Mouse (Mus musculus): Measurements from ENCODE around the gene Sel1l2.

Gene Sel1l2

DNA sequence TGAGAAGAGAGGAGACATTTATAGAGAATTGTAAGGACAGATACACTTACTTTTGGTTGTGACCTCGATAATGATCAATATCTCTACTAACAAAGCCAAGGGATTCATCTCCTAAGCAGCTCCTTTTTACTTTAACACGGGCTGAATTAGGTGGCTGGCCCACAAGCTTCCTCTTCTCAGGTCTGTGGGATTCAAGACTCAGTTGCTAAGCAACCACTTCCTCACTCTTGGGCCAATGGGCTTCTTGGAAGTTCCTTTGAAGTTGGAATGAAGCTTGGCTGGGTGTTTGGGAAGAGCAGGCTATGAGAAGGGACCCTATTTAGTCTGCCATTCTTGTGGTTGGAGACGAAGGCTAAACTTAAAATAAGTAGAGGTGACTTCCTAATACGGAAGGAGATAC is at the start of gene Sel1l2:
Sel1l2 (minus strand) TSS at position 182 of the 400 bp plus-strand sequence.
- no peak for DNase-seq (ENCODE audit: low spot score)

DNA sequence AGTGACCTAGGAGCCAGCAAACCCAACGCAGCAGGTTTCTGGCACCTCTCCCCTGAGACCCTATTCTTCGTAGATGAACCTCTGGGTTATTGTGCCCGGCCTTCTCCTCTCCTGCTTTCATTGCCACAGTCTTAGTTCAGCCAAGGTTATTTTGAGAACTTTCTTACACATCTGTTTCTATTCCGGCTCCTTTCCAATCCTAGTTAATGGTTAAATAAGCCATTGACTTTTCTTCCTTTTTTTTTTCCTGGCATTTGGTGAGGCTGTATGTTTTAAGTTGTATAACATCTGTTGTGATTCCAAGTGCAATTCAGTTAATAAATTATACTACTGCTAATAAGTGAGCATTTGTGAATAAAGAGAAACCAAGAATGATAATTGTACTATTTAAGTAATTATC is 49.6 kb upstream of the Sel1l2 start:
- DNase-seq (ENCODE audit: low spot score): no peak

DNA sequence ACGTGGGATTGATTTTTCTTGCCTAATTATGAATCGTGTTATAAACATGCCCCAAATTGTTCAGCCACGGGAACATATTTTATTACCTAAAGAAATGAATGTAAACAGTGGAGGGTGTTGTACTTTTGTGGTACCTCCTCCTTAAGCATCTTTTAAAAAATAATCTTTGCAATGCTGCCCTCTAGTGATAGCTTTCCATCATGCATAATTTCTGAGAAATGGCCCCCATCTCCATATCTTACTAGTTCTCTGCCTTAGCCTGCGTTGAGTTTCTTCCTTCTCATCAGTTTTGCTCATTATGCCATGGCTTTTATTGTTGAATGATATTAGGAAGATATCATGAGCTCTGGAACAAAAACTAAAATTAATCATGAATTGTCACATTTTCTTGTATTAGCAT is 37.8 kb upstream of the Sel1l2 start:
- no peak for DNase-seq (ENCODE audit: low spot score)

DNA sequence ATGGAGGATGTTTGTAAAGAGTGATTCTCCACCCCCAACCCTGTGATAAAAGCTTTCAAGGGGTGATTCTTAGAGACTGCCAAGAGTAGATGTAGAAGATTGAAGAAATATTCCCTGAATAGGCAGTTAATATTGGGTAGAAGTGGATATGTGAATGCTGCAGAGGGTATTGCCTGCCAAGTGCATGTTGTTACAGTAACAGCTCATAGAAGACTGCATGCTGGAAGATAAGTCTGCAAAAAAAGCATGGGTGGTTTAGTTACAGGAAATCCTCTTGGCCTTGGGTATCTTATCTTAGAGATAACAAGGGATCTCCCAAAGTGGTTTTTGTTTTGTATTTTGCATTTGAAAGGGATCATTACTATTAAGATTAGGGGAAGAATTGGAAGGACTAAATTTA is 36.3 kb upstream of the Sel1l2 start:
- no peak for DNase-seq (ENCODE audit: low spot score)

DNA sequence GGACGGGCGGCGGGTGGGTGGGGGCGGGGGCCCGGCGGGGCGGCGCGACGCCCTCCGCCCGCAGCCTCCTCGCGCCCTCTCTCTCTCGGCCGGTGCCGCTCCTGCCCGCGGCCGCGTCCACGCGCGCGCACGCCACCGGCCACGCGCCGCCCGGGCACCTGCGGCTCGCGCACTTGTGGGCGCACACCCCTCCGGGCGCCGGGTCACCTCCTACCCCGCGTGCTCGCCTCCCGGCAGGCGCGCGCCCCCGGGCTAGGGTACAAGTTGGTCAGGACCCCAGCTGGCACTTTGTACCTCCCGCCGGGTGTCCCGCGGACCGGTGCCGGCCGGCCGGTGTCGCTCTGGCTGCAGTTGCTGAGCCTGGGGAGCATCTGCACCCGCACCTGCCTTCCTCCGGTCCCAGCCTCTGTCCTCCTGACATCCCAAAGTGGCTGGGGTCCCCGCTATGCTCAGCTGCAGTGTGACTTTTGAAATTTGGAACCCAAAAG is 6.3 kb upstream of the Sel1l2 start:
- no peak for DNase-seq (ENCODE audit: low spot score)

DNA sequence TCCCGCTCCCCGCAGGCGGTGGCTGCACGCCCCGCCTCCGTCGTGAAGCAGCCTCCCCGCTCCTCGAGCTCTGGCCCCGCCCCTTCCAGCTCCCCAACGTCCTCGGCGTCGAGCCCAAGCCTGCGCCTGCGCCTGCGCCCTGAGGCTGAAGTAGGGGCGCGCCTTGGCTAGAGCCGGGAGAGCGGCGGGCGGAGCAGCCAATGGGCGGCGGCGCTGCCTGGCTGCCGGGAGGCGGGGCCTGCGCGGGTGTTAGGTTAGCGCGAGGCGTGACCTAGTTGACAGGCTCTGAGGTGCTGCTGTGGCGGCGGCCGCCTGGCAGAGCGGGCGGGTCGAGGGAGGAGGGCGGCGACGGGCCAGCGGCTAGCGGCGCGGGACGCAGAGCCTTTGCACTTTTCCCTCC is 5.7 kb upstream of the Sel1l2 start, which contains the start of gene Macrod2:
Macrod2 (plus strand) TSS at position 131 of the 400 bp plus-strand sequence.
- peak; percentile 97 for DNase-seq (ENCODE audit: low spot score)

DNA sequence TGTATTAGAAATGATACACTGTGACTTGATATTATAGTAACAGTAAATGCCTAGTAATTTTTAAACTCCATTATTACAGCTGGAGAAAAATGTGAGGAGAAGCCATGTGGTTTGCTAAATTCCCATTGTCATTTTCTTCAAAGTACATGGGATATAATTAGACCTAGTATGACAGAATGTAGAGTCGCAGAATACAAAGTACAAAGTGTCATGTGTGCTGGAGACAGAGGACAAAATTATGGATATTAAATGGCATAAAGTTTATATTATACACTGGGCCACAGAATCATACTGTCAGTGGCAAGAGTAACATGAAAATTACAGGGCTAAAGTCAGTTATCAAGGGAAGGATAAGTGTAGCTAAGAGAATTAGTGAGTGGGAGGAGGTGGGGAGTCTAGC is 24.7 kb downstream of the Sel1l2 start:
- no peak for DNase-seq (ENCODE audit: low spot score)

DNA sequence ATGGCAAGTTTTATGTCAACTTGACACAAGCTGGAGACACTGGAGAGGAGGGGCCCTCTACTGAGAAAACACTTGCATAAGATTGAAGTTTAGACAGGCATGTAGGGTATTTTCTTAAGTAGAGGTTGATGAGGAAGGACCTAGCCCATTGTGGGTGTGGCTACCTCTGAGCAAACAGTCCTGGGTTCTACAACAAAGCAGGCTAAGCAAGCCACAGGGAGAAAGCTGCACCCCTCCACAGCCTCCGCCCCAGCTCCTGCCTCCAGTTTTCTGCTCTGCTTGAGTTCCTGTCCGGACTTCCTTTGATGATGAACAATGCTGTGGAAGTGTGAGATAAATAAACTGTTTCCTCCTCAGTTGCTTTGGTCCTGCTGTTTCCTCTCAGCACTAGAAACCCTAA is 29.6 kb downstream of the Sel1l2 start:
- DNase-seq (ENCODE audit: low spot score): no peak

DNA sequence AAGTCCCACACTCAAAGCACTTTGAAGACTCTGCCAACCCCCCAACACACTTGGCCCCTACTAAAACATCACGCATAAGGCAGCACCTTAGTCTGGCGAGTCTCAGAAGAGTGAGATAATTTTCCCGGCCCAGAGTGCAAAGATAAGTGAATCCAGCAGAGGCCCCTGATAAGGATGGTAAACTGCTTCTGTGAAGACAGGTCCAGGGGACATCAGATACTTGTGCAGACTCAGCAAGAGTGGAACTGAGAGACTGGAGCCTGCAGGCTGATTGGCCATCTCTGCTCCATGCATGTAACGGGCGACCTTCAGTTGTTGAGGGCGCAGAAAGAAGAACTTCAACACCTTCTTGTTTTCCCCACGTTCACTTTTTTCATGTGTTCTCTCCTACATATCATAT is 47.1 kb downstream of the Sel1l2 start:
- no peak for DNase-seq (ENCODE audit: low spot score)

DNA sequence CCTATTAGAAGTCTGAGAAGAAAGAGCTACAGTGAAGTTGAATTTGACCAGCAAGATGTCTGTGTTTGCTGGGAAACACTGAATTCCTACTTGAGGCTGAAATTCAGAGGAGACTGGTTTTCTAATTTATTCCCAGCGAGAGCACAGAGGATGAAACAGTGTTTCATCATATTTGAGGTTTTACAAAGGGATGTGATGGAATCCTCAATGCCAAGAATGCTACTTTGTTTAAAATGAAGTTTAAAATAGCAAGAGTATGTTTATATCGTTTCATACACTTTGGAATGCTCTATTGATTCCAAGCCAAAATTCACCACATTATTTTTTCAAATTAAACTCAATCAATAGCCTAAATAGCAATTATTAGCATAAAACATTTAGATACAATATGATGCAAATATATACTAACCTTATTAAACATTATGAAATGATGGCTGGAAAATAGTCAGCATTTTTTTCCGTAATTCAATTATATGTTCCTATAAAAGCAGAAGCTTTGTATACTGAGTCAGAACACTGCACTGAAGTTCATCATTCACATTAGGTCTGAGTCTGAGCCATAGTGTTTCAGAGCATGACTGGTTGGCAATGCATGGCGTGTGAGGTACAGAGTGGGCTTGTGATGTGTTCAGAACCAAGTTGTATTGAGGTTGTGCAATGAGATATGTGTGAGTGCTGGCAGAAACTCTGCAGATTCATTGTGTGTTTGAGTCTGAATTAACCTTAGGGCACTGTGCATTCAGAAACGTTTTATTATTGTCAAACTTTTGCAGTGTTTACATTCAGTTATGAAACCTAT is 58.8 kb downstream of the Sel1l2 start:
- no peak for DNase-seq (ENCODE audit: low spot score)

DNA sequence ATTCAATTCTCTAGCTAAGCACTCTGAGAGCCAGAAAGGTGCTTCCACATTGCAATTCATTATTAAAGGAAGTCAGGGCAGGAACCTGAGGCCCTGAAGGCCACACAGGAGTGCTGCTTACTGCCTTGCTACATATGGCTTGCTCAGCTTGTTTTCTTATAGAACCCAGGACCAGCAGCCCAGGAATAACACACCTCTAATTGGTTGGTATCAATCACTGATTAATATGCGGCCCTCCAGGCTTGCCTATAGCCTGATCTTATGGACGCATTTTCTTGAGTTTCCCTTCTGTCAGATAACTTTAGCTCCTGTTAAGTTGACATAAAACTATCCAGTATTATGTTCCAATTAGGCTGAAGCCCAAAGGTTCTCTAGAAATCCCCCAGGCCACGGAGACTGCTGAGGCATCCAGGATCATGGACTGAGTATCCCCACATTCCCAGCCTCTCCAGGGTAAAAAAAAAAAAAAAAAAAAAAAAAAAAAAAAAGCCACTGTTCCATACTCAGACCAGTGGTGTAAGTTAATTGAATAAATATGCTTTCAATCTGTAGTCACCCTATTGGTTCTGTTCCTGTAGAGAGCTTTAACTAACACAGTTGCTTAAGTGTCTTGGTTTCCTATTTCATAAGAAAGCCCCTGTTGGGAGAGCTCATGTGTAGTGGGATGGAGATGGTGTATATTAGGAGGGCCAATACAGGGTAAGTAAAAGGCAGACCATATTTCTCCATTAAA is 86.4 kb downstream of the Sel1l2 start:
- DNase-seq (ENCODE audit: low spot score): no peak

DNA sequence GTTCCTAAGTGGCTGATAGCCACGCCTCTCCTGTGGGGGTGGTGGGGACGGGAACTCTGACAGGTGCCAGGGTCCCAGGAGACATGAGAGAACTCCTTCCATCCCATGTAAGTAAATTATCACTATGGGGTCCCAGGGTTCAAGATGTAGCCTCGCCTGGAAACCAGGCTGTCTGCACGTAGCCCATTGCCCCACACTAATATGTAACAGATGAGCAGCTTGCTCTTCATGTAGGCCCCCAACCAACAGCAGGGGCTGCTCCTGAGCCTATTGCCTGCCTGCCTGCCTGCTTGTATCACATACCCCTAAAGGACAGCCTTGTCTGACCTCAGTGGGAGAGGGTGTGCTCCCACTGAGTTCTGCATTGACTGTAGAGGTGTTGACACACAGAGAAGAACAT is 92.4 kb downstream of the Sel1l2 start:
- no peak for DNase-seq (ENCODE audit: low spot score)

DNA sequence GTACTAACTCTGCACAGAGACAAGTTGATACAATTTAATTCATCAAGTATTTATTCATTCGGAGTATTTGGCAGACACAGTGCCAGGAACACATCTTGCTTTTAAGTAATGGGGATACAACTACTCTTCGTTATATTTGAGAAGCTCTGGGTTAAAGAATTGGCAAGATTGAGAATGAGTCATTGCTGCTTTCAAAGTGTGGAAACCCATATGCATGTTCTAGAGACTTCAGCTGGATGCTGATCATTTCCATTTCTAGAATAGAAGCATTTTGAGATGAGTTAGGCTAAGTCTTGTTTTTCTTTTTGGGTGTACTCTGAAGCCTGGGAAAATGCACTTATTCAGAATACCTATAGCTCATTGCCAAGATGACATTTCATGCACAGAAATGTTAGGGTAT is 95.7 kb downstream of the Sel1l2 start:
- DNase-seq (ENCODE audit: low spot score): no peak

DNA sequence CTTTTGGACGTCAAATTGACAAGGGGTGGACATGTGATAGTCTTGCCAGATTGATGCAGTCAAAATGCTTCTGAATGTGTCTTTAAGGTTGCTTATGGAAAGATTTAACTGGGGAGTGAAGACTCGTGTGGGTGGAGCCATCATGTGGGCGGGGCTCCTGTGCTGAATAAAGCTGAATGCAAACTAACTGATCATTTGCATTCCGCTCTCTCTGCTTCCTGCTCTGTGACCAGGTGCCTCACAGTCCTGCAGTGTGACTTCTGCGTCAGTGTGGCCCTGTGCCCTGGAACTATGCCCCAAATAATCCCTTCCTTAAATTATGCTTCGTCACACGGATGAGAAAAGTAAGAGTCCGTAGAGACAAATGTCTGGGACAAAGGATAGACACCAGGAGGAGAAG is 108.7 kb downstream of the Sel1l2 start:
- DNase-seq (ENCODE audit: low spot score): no peak

DNA sequence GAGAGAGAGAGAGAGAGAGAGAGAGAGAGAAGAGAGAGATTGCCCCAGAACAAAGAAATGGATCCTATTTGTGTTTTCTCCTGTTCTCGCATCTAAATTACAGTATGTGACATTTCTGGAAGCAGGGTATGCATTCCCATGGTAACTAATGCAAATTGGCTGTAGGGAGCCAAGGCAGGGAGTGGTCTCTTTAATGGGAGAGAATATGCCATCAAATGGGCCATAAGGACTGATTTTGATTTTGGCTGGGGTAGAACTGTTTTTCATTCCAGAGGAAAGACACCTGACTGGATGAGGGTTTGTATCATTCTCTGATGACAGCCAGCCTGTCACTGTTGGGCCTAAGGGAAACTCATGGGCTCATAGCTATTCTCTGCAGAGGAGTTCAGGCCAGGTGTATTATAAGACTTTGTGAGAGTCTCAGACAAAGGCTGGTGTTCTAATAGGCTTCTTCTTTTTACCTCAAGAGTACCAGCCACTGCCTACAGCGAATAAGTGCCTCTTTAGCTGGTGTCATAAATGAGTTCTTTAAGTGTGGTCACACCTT is 133.8 kb downstream of the Sel1l2 start:
- no peak for DNase-seq (ENCODE audit: low spot score)

DNA sequence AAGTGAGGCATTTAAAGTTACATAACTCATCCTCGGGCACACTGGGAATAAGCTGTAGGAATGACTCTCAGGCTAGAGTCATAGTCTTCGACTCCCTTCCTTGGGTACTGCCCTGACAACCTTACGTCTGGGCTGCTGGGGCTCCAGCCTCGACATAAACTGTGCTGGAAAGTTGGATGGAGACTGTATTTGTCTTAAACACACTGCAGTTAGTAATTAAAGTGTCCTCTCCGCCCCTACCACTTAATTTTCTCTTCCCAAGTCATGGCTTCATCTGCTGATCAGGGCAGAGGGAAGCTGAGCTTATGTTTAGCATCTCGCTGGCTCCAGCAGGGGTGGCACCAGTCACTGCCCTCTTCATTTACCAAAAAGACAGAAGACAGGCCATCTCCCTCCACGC is 135.2 kb downstream of the Sel1l2 start:
- DNase-seq (ENCODE audit: low spot score): no peak

DNA sequence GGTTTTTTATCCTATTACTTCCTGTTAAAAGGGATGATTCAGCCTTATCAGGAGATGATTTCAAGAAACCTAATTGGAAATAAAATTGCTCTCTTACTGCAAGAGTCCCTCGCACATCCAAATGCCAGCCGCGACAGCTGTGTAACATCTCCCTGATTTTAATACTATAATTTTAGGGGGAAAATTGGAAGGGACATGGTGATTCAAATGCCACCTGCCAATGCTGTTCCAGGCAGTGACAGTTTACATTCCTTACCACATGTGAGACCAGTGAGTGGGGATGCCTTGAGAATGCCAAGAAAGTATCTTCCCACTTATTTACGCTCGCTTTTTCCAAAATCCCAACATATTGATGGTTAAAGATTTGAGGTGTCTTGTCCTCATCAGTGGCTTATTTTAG is 146.4 kb downstream of the Sel1l2 start:
- DNase-seq (ENCODE audit: low spot score): no peak

DNA sequence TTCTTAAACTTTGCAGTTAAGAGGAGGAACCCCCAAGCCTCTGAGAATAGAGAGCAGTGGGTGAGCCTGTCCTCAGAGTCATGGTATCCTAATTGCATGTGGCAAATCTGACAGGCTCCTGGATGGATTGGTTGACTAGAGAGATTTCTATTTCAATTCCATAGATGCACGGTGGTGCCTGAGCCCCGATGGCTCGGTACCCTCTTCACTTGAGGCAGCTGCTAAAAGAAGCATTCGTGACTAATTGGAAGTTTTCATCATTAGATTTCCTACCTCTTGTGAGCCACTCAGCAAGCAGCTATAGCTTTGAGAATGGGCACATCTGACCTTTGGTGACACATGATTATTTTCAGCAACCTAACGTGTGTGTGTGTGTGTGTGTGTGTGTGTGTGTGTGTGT is 147.1 kb downstream of the Sel1l2 start:
- DNase-seq (ENCODE audit: low spot score): no peak

DNA sequence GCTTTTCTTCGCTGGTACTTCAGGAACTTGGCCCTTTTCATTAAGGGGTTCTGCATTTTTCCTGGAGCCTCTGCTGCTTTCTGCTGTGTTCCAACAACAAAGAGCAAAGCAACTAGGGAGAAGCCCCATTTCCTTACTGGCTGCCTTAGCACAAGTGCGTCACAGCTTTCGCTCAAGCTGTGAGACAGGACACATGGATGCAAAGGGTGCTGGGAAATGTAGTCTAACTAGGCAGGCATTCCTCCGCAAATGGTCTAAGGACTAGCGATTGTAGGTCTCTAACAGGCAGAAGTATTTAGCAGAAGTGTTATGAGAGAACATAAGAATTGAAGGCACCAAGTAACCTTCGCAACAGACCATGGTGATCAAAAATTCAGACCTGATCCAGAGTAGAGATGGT is 152.3 kb downstream of the Sel1l2 start:
- DNase-seq (ENCODE audit: low spot score): no peak

DNA sequence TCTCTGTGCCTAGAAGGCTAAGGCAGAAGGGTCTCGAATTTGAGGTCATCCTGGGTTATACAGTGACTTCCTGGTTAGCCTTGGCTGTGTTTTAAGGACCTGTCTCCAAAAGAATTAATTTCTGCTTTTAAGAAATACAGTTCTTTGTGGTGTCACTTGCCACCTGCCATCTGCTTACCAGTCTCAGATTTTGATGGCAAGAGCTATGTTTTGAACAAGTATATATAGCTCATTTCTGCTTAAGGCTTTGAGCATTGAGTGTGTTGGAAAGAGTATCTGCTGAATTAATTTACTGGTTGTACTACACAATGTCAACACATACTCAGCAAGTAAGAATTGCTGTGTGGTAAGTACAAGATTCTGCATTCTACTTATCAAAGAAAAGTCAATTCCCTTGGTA is 159.2 kb downstream of the Sel1l2 start:
- DNase-seq (ENCODE audit: low spot score): no peak

DNA sequence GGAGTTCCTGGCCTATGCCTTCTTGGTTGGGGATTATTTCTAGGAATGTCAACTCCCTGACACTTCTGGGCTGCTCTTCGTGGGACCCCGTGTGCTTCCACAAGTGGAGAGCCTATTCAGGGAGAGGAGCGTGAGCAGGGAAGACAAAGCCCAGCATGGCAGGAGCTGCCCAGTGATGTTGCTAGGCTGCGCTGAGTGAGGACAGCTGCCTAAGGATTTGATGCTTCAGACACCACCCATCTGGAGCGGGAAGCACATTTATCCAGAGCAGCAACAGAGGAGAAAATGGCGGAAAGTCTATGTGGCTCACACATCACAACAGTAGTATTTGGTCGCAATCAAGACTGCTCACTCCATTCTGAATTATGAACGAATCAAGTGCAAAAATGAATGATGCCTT is 169.2 kb downstream of the Sel1l2 start:
- DNase-seq (ENCODE audit: low spot score): no peak

DNA sequence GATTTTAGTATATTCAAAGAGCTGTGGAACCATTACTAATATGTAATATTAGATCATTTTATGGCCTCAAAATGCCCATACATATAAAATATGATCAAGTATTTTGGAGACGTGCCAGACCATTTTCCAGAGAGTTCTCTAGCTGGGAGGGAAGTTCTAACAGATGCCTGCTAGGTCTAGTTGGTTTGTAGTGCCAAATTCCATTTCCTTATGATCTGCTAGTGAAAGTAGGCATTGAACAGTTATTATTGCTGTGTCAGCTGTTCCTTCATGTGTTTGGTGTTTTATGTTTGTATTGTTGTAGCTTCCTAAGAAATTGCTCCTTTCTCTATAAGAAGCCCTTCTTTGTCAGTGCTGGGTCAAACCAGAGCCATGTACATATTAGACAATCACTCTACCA is 173.5 kb downstream of the Sel1l2 start:
- no peak for DNase-seq (ENCODE audit: low spot score)

DNA sequence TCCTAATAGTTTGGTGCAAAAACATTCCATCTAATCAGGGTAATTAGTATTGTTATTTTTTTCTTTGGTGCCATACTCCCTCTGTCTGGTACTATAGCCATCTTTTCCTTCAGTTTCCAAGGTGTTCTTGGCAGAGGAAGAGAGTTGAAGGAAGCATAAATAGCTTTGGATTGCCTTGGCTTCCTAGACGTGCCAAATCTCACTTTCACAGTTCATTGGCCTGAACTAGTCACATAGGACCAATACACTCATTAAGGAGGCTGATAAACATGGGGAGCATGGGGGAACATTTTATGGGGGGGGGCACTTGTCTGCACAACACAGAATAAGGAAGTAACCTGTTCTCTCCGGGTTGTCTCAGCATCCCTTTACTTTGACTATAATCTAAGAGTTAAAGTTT is 174.1 kb downstream of the Sel1l2 start:
- DNase-seq (ENCODE audit: low spot score): no peak

Data from ovary, adult 18-20 months (tissue).